Mouse (Mus musculus) adrenal gland, postnatal 10 days (tissue): ENCODE measurements around the gene Tenm3. TPM values are rescaled to one million over a fixed set of nuclear protein-coding genes. Genes with fewer than 3 reads are reported as not detected.

ENCODE experiments used
- DNase-seq: peaks from one replicate; pipeline ENCODE4 v3.0.0; 2021; ENCODE audit warnings: mixed read lengths
- total RNA-seq, 2 experiments: library from RNA; stranded (reverse); gene quantifications; 2 replicates each; pipeline ENCODE4 v1.2.3; 2021

Tenm3 gene
- total RNA-seq, 2 experiments from 2014 or later = 18.3 to 20.4 TPM

- no peak for DNase-seq
These were observed 271.4 kb downstream of the Tenm3 start for GRCm38 (mm10) chr8:48572345-48572744.

DNA sequence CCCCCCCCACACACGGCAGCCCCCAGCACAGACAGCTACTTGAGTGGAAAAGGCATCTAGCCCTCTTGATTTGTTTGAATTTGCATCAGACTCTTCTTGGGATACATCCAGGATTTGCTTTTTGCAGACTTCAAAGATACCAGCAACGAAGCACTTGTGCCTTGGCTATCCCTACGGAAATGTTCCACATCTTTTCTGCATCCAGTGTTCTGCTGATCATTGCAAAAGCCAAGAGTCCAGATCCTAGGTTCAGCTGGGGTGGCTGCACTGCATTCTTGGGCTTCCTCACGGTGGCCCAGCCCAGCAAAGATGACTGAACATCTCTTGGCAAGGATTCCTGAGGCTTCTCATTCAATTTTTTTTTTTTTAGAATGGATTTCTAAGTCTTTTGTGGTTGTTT lies 275.1 kb downstream of the Tenm3 start:
- DNase-seq = no peak

DNA sequence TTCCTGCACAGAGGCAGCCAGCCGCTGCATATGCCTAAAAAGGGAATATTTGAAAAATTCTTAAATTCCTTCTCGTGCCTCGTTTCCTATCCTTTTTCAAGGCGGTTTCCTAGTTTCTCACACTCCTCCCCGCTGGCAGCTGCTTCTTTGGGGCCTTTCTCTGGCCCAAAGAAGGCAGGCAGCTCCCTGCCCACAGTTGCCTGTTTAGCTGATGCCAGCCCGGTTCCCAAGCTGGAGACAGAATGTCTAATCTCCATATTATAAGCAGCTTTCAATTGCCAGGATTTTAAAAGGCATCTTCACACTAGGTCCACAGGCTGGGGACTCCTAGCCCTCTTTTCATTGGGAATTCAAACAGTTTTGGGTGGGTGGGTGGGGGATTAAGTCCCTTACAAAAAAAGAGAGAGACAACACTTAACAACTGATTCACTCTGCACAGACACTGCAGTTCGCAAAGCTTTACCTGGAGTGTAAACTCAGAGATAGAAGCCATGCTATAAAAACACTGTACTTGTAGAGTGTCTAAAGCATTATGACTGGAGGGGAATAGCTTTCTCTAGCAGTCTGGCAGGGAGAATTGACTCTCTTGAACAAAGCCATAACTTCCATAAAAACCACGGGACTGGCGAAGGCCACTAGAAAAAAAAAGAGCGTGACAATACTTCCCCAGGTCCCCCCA lies 275.7 kb downstream of the Tenm3 start:
- no peak for DNase-seq

- peak; percentile 13 for DNase-seq
These were observed 283.5 kb downstream of the Tenm3 start for GRCm38 (mm10) chr8:48560227-48560626.

DNA sequence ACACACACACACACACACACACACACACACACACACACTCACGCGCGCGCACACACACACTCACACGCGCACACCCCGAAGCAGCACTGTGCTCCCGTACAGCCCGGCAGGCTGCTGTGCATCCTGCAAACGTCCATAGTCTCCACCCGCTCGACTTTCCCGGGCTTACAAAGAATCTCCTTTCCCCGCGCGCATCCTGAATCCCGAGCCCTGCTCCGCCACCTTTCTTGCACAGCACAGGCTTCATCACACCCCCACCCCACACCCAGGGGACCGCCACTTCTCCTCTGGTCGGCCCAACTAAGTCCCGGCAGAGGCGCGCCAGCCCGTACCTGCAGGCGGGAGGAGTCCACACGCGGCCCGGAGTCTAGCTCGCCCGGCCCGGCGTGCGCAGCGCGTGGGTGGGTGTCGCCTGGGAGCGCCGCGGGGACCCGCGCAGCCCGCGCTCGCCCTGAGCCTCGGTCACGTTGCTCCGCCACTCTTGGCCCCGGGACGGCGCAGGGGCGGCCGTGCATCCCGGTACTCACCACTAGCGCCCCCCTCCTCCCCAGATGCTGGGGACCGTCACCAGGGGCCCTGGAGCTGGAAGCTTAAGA lies 288.1 kb downstream of the Tenm3 start:
- DNase-seq = peak; percentile 52

DNA sequence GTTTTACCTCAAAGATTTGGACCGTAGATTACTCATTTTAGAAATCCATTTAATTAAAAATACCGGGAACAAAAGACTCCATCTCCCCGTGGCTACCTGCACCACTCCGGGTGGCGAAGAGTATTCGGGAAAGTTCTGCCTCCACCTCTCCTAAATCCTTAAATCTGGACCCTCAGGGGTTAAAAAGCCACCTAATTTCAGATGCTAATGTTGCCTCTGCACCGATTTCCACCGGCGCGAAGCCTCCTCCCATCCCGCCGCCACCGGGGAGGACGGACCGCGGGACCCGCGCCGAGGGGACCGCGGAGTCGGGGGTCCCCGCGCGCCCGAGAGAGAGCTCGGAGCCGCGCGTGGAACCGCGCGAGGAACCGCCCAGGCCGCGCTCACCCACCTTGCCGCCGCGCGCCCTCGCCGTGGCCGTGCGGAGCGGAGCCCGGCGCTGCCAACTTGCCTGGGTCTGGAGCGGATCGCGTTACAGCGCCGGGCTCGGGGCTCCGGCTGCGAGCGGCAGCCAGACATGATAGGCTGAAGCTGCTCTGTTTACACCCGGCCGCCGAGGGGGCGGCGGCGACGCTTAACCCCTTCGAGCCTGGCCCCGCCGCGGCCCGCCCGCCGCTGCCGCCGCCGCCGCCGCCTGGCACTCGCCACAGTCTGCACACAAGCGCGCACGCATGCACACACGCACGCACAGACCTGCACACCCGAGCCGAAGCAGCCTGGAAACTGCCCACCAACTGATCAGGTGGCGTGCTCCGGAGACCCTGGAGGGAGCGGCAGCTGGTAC lies 288.8 kb downstream of the Tenm3 start:
- DNase-seq = peak; percentile 82

DNA sequence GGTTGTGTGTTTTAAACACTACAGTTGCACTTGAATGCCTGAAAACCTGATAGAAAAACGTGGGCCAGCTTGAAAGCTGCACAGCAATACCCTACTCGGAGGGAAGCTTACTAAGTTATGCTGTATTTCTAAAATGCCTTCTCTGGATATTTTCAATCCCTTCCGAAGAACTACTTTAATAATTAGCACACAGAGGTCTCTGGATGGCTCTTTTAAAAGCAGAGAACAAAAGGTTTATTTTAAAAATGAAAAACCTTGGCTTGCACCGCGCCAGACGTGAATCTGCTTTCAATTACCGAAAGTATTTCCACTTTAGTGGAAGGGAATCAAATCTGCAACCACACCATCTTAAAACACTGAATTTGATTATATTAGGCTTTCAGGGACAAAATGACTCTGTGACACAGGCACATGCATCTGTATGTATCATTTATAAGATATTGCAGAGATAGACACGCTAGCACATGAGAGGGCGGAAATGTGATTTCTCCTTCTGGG lies 289.9 kb downstream of the Tenm3 start:
- no peak for DNase-seq

DNA sequence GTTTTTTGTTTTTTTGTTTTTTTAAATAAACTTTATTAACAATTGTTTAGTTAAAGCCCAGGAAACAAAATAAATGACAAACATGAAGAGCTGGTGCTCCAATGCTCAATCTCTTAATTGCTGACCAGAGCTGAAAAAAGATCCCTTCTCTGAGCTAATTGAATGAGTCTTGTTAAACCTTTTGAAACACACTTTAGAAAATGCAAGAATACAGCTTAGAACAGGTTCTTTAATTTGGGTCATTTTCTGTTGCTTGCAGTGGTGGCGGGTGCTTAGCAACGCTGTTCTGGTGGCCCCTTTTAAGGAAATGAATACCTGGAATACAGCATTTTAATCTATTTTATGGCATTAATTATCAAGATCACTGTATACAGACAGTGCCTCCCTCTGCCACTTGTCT lies 291.4 kb downstream of the Tenm3 start:
- DNase-seq = no peak

GRCm38 (mm10) chr8:48551370-48551769 lies 292.4 kb downstream of the Tenm3 start:
- DNase-seq = no peak

DNA sequence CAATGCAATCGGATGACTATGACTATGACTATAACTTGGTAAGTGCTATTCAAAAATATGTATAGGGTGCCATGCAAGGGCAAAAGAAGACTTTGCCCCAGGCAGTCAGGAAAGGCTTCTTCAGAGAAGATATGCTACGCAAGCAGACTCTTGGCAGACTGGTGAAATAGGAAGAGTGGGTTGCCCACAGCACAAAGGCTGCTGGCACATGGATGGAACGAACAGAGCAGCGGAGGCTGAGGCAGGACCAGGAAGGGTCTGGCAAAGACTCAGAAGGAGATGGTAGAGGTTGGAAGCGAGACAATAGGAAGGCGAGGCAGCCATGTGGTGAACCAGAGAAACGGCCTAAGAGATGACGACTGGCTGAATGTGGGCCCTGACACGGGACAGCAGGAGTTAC lies 294.8 kb downstream of the Tenm3 start:
- DNase-seq = no peak

DNA sequence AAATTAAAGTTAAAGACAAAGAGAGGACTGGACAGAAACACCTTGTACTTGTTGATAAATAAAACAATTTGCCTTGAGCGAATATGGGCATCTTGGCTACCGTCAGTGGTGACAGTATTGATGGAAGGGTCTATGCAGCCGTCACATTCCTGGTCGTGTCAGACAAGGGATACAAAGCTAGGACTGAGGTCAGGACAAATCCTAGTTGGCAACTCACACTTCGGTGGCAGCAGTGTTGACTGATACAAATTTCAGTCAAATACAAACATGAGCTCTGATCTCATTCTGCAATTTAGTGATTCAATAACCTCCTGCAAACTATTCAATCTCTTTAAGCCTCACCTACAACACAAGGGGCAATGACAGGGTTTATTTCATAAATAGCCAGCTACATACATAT lies 298.1 kb downstream of the Tenm3 start:
- no peak for DNase-seq

- DNase-seq = no peak
These were observed 298.9 kb downstream of the Tenm3 start for GRCm38 (mm10) chr8:48544840-48545239.

DNA sequence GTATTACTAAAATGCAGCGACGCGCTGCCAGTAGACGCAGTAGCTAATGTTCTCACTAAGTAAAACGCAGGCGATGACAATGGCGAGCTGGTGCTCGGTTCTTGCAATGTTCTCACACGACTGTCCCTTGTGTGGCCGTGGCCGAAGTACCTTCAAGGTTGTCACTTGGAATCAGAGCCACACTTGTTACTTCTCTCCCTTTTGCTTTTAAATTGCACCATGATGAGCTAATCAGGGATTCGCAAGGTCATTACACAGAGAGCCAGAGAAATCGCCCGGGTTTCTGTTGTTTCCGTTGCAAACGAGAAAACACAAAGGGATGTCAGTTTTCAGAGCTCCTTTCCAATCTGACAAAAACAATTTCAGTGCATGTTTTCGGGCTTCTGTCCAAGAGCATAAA lies 301.6 kb downstream of the Tenm3 start:
- DNase-seq = peak; percentile 18

DNA sequence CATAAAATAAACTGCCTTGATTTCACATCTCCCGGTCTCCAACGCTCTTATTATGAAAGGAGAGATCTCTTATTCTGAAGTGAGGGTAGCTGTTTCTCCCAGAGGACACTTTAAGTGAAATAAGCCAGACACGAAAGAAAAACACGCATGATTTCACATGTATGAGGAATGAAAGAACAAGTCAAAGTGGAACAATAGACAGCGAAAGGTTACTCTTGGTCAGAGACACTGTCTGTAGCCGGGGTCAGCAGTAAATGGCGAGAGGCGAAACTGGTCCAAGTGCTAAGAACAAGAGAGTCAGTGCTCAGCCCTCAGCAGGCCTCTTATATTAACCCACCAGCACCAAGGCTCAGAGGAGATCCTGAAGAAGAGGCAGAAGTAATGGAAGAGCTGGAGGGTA lies 302.9 kb downstream of the Tenm3 start:
- DNase-seq = no peak

DNA sequence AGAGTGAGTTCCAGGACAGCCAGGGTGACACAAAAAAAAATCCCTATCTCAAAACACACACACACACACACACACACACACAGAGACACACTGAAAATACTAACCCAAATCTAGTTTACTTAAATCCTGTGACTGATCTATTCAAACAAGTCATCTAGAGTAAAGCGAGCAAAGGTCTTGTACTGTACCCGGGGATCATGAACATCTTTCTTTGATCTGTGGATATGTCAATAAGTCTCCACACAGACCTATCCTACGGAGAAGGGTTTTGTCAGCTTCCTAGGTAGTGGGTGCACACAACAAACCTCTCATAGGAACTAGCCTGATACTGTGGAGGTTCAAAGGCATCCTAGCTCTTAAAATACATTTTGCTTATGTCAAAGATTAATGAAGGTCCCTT lies 307.9 kb downstream of the Tenm3 start:
- no peak for DNase-seq

GRCm38 (mm10) chr8:48531795-48532194 lies 312.0 kb downstream of the Tenm3 start:
- no peak for DNase-seq

DNA sequence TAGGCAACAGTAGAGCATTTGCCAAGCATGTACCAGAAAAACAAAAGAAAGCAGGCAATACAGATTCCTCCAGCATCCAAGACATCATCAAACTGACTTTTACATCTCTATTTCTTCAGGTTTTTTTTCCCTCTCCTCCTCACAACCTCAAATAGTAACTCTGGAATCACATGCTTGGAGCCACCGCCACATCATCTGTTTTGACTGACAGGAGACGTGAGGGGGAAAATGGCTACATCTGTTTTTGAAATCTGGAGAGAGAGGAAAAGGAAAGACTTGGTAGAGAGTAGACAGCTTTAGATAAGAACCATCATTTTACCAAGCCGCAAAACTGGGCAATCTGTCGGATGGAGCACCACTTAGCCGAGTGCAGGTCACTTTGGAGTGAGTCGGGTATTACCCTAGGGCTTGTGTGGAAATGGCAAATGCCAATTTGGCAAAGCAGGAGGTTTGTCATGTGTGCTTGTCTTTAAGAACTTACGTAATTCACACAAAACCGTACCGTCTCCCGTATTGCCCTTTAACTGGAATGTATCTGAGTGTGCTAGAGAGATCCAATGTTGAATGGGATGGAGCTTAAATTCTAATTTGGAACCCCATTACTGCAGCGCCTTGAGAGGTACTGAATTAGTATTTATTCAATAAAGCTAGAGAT lies 312.7 kb downstream of the Tenm3 start:
- DNase-seq = no peak

DNA sequence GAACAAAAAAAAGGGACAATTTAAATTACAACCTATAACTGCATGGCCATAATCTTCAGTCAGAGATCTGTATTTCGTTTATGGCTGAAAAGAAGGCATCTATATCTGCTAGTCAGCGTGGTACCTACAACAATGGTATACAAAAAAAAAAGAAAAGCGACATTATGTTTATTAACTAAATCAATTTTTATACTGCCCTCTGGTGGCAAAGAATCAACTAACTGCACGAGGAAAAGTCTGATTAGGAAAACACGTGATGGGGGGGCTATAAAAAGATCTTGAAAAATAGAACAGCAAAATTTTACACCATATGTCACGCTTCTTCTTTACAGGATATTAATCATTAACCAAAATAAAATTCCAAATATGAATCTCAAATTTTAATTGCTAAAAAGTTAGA lies 316.3 kb downstream of the Tenm3 start:
- DNase-seq = no peak

- DNase-seq = no peak
These were observed 321.1 kb downstream of the Tenm3 start for GRCm38 (mm10) chr8:48522536-48523123.

DNA sequence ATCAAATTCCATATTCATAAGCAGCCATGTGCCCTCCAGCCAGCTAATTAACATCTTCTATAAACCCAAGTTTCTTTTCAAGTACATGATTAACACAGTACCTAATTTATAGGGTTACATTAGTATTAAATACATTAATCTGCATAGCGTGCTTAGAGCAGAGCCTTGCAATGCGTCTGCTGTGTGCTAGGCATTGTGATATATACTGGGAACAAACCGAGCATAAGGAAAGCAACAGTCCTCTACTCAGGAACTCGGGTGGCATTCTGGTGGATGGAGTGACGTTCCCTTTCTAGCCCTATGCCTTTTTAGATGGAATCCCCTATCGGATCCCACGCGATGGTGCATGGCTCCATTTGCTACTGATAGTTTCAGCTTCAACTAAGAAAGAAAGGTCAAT lies 321.7 kb downstream of the Tenm3 start:
- no peak for DNase-seq

- no peak for DNase-seq
These were observed 326.3 kb downstream of the Tenm3 start for GRCm38 (mm10) chr8:48517431-48517830.

DNA sequence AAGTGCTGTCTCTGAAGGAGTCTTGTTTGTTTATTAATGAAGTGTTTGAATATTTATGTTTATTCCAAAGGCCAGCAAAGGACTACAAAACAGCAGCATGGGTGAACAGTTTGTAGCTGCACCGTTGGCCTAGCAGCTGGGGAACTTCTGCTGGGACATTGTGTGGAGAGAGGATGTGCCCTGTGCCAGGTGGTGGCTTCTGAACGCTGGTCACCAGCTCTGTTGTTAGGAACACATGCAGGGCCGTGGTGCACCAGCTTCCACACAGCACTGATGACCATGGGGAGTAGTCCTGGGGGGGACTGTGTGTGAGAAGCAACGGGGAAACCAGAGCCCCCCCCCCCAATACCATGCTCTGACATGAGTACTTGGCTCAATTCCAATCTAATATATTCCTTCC lies 329.5 kb downstream of the Tenm3 start:
- no peak for DNase-seq
